Mouse (Mus musculus): ENCODE measurements around the gene Mvb12b. TPM values are rescaled to one million over a fixed set of nuclear protein-coding genes. Genes with fewer than 3 reads are reported as not detected.
"Not testable (repeated sequence)": the region's sequence is repeated elsewhere in the genome, so short reads cannot be mapped to it uniquely, and the experiment has no call there.

Gene Mvb12b
- total and polyA plus RNA-seq, 3 experiments, result 22.8 to 23.3 TPM; not detected in 1

DNA sequence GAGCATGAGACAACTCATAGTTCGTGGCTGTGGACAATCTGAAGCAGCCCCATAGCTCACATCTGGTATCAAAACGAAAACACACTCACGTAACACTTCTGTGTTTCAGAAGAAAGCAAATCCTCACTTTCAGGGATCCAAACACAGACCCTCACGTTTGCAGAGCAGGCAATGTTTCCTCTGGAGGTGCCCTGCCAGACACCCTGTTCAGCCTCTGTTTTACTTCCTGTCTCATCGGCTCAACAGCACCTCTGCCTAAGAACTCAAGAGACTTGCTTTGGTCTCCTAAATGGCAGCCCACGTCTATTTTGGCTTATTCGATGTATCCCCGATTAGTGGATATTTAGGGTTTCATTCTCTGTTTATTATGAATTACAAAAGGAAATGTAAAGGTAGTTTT, 27.3 kb upstream of the Mvb12b start:
- TF ChIP-seq SIN3A (IDR thresholded peaks at IDR 0.05; ENCODE audit: low read length), result no peak
- TF ChIP-seq CHD2 (IDR thresholded peaks at IDR 0.05; ENCODE audit: low read length), result no peak
- no peak for TF ChIP-seq CHD1 (IDR thresholded peaks at IDR 0.05; ENCODE audit: low read depth, low read length)
- TF ChIP-seq ZC3H11A (IDR thresholded peaks at IDR 0.05; ENCODE audit: low read depth, low read length), result no peak
- no peak for TF ChIP-seq HCFC1 (IDR thresholded peaks at IDR 0.05; ENCODE audit: low read depth, low read length)
- no peak for TF ChIP-seq EP300 (IDR thresholded peaks at IDR 0.05; ENCODE audit: low read depth in 1 of 2, low read length in 2 of 2)
- TF ChIP-seq JUND (IDR thresholded peaks at IDR 0.05; ENCODE audit: low read depth, low read length), result no peak
- no peak for TF ChIP-seq POLR2AphosphoS2 (IDR thresholded peaks at IDR 0.05; ENCODE audit: low read length)
- no peak for TF ChIP-seq RAD21 (IDR thresholded peaks at IDR 0.05; ENCODE audit: low read depth, low read length)
- no peak for TF ChIP-seq MEF2A (IDR thresholded peaks at IDR 0.05; ENCODE audit: extremely low read depth, insufficient replicate concordance, low read depth, low read length, poor library complexity, severe bottlenecking)
- TF ChIP-seq ELF1 (IDR thresholded peaks at IDR 0.05; ENCODE audit: low read depth, low read length), result no peak
- TF ChIP-seq ZNF384 (IDR thresholded peaks at IDR 0.05; ENCODE audit: low read depth, low read length), result no peak
- TF ChIP-seq MYB (IDR thresholded peaks at IDR 0.05; ENCODE audit: low read depth, low read length), result no peak
- no peak for TF ChIP-seq MXI1 (IDR thresholded peaks at IDR 0.05; ENCODE audit: low read depth, low read length)
- no peak for TF ChIP-seq USF1 (IDR thresholded peaks at IDR 0.05; ENCODE audit: low read depth, low read length)
- TF ChIP-seq E2F4 (IDR thresholded peaks at IDR 0.05; ENCODE audit: borderline replicate concordance, low read depth, low read length), result no peak
- TF ChIP-seq NRF1 (IDR thresholded peaks at IDR 0.05; ENCODE audit: insufficient read depth, low read depth, low read length, poor library complexity, severe bottlenecking), result no peak
- TF ChIP-seq POLR2AphosphoS5 (IDR thresholded peaks at IDR 0.05; ENCODE audit: borderline replicate concordance, low read depth, low read length), result no peak
- H3K4me1 ChIP-seq (ENCODE audit: control insufficient read depth in 1 of 2, insufficient read depth in 2 of 2, low read length in 2 of 2), result no peaks in the 10 kb centered on the region
- DNase-seq (ENCODE audit: low read depth, low spot score), result no peak

DNA sequence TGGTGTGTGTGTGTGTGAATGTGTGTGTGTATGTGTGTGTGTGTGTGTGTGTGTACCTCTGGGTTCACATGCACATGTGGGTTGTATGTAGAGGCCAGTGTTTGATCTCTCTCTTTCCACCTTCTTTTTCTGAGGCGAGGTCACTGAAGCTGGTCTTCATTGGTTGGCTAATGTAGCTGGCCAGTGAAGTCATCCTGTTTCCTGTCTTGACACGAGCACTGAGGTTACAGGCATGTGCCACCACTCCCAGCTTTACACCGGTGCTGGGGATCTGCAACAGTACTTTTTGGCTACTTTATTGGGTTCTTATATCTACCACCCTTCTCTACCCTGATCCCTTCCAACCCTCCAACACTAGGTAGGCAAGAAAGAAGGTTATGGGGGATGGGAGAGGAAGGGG, 26.6 kb upstream of the Mvb12b start:
- H3K79me2 ChIP-seq (ENCODE audit: control insufficient read depth, insufficient read depth, low read length, poor library complexity), result no peaks in the 10 kb centered on the region
- no peak for TF ChIP-seq HCFC1 (IDR thresholded peaks at IDR 0.05; ENCODE audit: low read depth, low read length)
- no peak for TF ChIP-seq NRF1 (IDR thresholded peaks at IDR 0.05; ENCODE audit: insufficient read depth, low read depth, low read length, poor library complexity, severe bottlenecking)
- TF ChIP-seq GATA1 (IDR thresholded peaks at IDR 0.05; ENCODE audit: low read depth, low read length), result no peak
- TF ChIP-seq ELF1 (IDR thresholded peaks at IDR 0.05; ENCODE audit: low read depth, low read length), result no peak
- no peak for TF ChIP-seq TBP (IDR thresholded peaks at IDR 0.05; ENCODE audit: low read depth, low read length)
- no peak for TF ChIP-seq TCF12 (IDR thresholded peaks at IDR 0.05; ENCODE audit: low read depth, low read length)
- TF ChIP-seq BHLHE40 (IDR thresholded peaks at IDR 0.05; ENCODE audit: borderline replicate concordance, low read depth, low read length), result no peak
- no peak for DNase-seq (ENCODE audit: low read depth, low spot score)
- no peaks in the 10 kb centered on the region for H3K9me3 ChIP-seq (replicated peaks; ENCODE audit: insufficient read depth, low read length)
- no peaks in the 10 kb centered on the region; a peak in 1 of 4 replicates for H3K27me3 ChIP-seq (ENCODE audit: control insufficient read depth in 1 of 2, insufficient read depth in 2 of 2, low read length in 2 of 2)
- H3K27ac ChIP-seq (ENCODE audit: control insufficient read depth, low read depth, low read length), result no peak overlapping the region
- no peaks in the 10 kb centered on the region for H3K4me1 ChIP-seq (ENCODE audit: control insufficient read depth in 1 of 2, insufficient read depth in 2 of 2, low read length in 2 of 2)
- no peak overlapping the region for H3K9ac ChIP-seq (ENCODE audit: control insufficient read depth, low read depth, low read length, poor library complexity, severe bottlenecking)
- H3K36me3 ChIP-seq (ENCODE audit: control insufficient read depth in 1 of 2, insufficient read depth in 2 of 2, low read length in 2 of 2), result no peaks in the 10 kb centered on the region
- H3K4me3 ChIP-seq (ENCODE audit: control insufficient read depth in 1 of 2, insufficient read depth in 1 of 2, low read depth in 2 of 2, low read length in 2 of 2), result no peak overlapping the region

More for the DNA sequence above, 27.3 kb upstream of the Mvb12b start:
- Histone ChIP-seq H3K27ac (ENCODE audit: control insufficient read depth, low read depth, low read length) (no peak overlapping the region), H3K27me3 (ENCODE audit: control insufficient read depth in 1 of 2, insufficient read depth in 2 of 2, low read length in 2 of 2) (no peaks in the 10 kb centered on the region; a peak in 1 of 4 replicates), H3K36me3 (ENCODE audit: control insufficient read depth in 1 of 2, insufficient read depth in 2 of 2, low read length in 2 of 2) (no peaks in the 10 kb centered on the region), H3K4me3 (ENCODE audit: control insufficient read depth in 1 of 2, insufficient read depth in 1 of 2, low read depth in 2 of 2, low read length in 2 of 2) (no peak overlapping the region), H3K79me2 (ENCODE audit: control insufficient read depth, insufficient read depth, low read length, poor library complexity) (no peaks in the 10 kb centered on the region), H3K9me3 (replicated peaks; ENCODE audit: insufficient read depth, low read length) (no peaks in the 10 kb centered on the region), H3K9ac (ENCODE audit: control insufficient read depth, low read depth, low read length, poor library complexity, severe bottlenecking) (no peak overlapping the region)

DNA sequence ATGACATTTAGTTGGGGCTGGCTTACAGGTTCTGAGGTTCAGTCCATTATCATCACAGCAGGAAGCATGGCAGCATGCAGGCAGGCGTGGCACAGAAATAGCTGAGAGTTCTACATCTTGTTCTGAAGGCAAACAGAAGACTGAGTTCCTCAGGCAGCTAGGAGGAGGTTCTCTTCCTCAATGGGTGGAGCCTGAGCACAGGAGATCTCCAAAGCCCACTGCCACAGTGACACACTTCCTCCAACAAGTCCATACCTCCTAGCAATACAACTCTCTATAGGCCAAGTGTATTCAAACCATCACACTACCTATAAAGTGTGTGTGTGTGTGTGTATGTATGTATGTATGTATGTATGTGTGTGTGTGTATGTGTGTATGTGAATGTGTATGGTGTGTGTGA, 25.9 kb upstream of the Mvb12b start:
- H3K4me1 ChIP-seq (ENCODE audit: control insufficient read depth in 1 of 2, insufficient read depth in 2 of 2, low read length in 2 of 2); H3K36me3 ChIP-seq (ENCODE audit: control insufficient read depth in 1 of 2, insufficient read depth in 2 of 2, low read length in 2 of 2); H3K79me2 ChIP-seq (ENCODE audit: control insufficient read depth, insufficient read depth, low read length, poor library complexity); H3K27ac ChIP-seq (ENCODE audit: control insufficient read depth, low read depth, low read length); H3K4me3 ChIP-seq (ENCODE audit: control insufficient read depth in 1 of 2, insufficient read depth in 1 of 2, low read depth in 2 of 2, low read length in 2 of 2); H3K27me3 ChIP-seq (ENCODE audit: control insufficient read depth in 1 of 2, insufficient read depth in 2 of 2, low read length in 2 of 2); H3K9ac ChIP-seq (ENCODE audit: control insufficient read depth, low read depth, low read length, poor library complexity, severe bottlenecking); H3K9me3 ChIP-seq (replicated peaks; ENCODE audit: insufficient read depth, low read length): not testable (repeated sequence)
- peak; percentile 42 for DNase-seq (ENCODE audit: low read depth, low spot score)

Measured in MEL (cell line).